14 mouse cellular contexts compared by ENCODE assay signal in the genomic region with DNA sequence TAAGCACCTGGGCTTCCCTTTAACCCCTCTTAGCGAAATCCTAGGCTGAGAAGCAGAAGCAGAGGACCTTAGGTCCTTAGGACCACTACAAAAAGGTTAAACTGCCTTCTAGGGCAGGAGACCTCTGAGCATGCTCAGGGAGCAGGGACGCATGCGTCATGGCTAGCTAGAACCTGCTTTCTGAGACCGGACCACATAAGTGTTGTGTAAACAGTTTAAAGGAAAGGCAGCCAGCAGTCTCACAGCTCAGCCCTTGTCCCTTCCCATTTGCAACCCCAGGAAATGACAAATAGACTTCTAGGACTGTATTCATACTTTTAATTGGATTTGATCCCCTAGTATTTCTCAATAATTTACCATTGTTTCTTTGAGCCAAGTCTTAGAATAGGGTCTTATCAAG. TPM values are rescaled to one million over a fixed set of nuclear protein-coding genes. Genes with fewer than 3 reads are reported as not detected.
DNase-seq lines count a peak whose midpoint lies in the region; ATAC-seq and TF ChIP-seq lines count a peak whose summit lies in the region.
"Had no signal": no experiment of that assay in that cellular context is flagged by ENCODE, and none has a peak within 500 bp of the region (broad histone marks: within the 10 kb centered on the region; RNA-seq: fewer than 3 reads in every experiment).

No protein-coding gene starts in this region.

- peak; percentile 28 for DNase-seq in kidney, postnatal 10 days
- DNase-seq in kidney, adult 18-20 months = no peak
- peak; percentile 29 to 43 for DNase-seq in kidney, postnatal 36 days
- peak; percentile 86 for DNase-seq in lung, postnatal 36 days
- DNase-seq in frontal cortex, adult 2 months (ENCODE audit: extremely low spot score in 1 of 2, low spot score in 1 of 2) = no peak
- DNase-seq in adrenal gland, postnatal 4 days (ENCODE audit: low spot score in 2 of 2) = no peak
- DNase-seq in hindbrain, embryonic 14.5 days (ENCODE audit: low spot score) = no peak
- DNase-seq: gastrocnemius, postnatal 10 days had no signal

- 32% methylated on average over 4 of the region's 4 CpGs for WGBS in bone marrow, adult 2 months
- WGBS in hindbrain, embryonic 14.5 days = 55% methylated on average over 4 of the region's 4 CpGs

- no peak overlapping the region for H3K9ac ChIP-seq in hindbrain, embryonic 14.5 days
- H3K9ac ChIP-seq: forebrain, embryonic 12.5 days; heart, embryonic 12.5 days had no signal

- ATAC-seq in hindbrain, embryonic 14.5 days (ENCODE audit: low FRiP score) = no peak

- peak overlapping the region; percentile 35; the same call in 1 of the 2 replicates for H3K27ac ChIP-seq in bone marrow, adult 2 months (ENCODE audit: control insufficient read depth, insufficient read depth, low read depth, low read length, poor library complexity)
- no peak overlapping the region for H3K27ac ChIP-seq in hindbrain, embryonic 14.5 days
- H3K27ac ChIP-seq: forebrain, embryonic 12.5 days had no signal

- peaks cover 11% of the 10 kb centered on the region for H3K4me1 ChIP-seq in bone marrow, adult 2 months (ENCODE audit: control insufficient read depth, insufficient read depth, low read length)
- H3K4me1 ChIP-seq in hindbrain, embryonic 14.5 days (replicated peaks; ENCODE audit: control insufficient read depth, insufficient read depth, low read length) = peaks cover 17% of the 10 kb centered on the region

- no peaks in the 10 kb centered on the region for H3K27me3 ChIP-seq in hindbrain, embryonic 14.5 days (ENCODE audit: control insufficient read depth, insufficient read depth, low read length)

- no peak overlapping the region for H3K4me3 ChIP-seq in bone marrow, adult 2 months (replicated peaks; ENCODE audit: control insufficient read depth, low read depth, low read length)
- no peak overlapping the region for H3K4me3 ChIP-seq in hindbrain, embryonic 14.5 days (replicated peaks; ENCODE audit: low read length)
- H3K4me3 ChIP-seq: forebrain, embryonic 12.5 days; heart, embryonic 12.5 days; layer of hippocampus, adult 2 months had no signal

- no peaks in the 10 kb centered on the region for H3K9me3 ChIP-seq in hindbrain, embryonic 14.5 days (ENCODE audit: control insufficient read depth, low read length)
- H3K9me3 ChIP-seq: forebrain, embryonic 12.5 days; heart, embryonic 12.5 days had no signal

- no peak for TF ChIP-seq CTCF in bone marrow, adult 2 months (IDR thresholded peaks at IDR 0.05; ENCODE audit: control insufficient read depth, insufficient read depth, low read length)

- no peaks in the 10 kb centered on the region for H3K36me3 ChIP-seq in hindbrain, embryonic 14.5 days (replicated peaks; ENCODE audit: control insufficient read depth, insufficient read depth)
- H3K36me3 ChIP-seq: forebrain, embryonic 12.5 days; heart, embryonic 12.5 days had no signal

- H3K4me2 ChIP-seq in hindbrain, embryonic 14.5 days (replicated peaks) = no peak overlapping the region
- H3K4me2 ChIP-seq: forebrain, embryonic 12.5 days; heart, embryonic 12.5 days had no signal

- no peak for TF ChIP-seq POLR2A in bone marrow, adult 2 months (IDR thresholded peaks at IDR 0.05; ENCODE audit: borderline replicate concordance, control insufficient read depth, low read depth, low read length)

RNA-seq across cellular contexts. Expression of a gene that starts 0.9 kb away (rescaled TPM):
- 177 and 332 TPM in 2 replicates for polyA plus RNA-seq in bone marrow, adult 2 months (2011; ENCODE audit: insufficient read depth, insufficient read length, low replicate concordance, missing spikeins)
- 323 and 354 TPM in 2 replicates for polyA plus RNA-seq in frontal cortex, adult 2 months (2012; rRNA removed)
- 100 to 1,000 TPM; 280 to 348 TPM for total RNA-seq in adrenal gland, postnatal 4 days (2021)
- polyA plus RNA-seq in hindbrain, embryonic 14.5 days (2014; fragmentation: Nextera tagmentation; extraction: Ambion mirVana) = 545 and 632 TPM in 2 replicates

RNA-seq across cellular contexts. Expression of a gene that starts 20.7 kb away (rescaled TPM):
- polyA plus RNA-seq in bone marrow, adult 2 months (2011; ENCODE audit: insufficient read depth, insufficient read length, low replicate concordance, missing spikeins) = 1.3 and 2.6 TPM in 2 replicates
- not detected in 2 replicates for polyA plus RNA-seq in frontal cortex, adult 2 months (2012; rRNA removed)
- total RNA-seq in adrenal gland, postnatal 4 days (2021) = not detected
- polyA plus RNA-seq in hindbrain, embryonic 14.5 days (2014; fragmentation: Nextera tagmentation; extraction: Ambion mirVana) = 0.19 and 0.29 TPM in 2 replicates
- total RNA-seq: gastrocnemius, postnatal 10 days; layer of hippocampus, adult 2 months; left cerebral cortex, postnatal 14 days had no signal
- polyA plus RNA-seq: forebrain, embryonic 12.5 days; heart, embryonic 12.5 days; hindbrain, embryonic 11.5 days had no signal

RNA-seq across cellular contexts. Expression of a gene that starts 44.4 kb away (rescaled TPM):
- polyA plus RNA-seq in bone marrow, adult 2 months (2011; ENCODE audit: insufficient read depth, insufficient read length, low replicate concordance, missing spikeins) = 16.0 and 20.0 TPM in 2 replicates
- 29.5 and 32.4 TPM in 2 replicates for polyA plus RNA-seq in frontal cortex, adult 2 months (2012; rRNA removed)
- 10 to 100 TPM; 39.5 to 47.1 TPM for total RNA-seq in adrenal gland, postnatal 4 days (2021)
- 36.1 and 43.8 TPM in 2 replicates for polyA plus RNA-seq in hindbrain, embryonic 14.5 days (2014; fragmentation: Nextera tagmentation; extraction: Ambion mirVana)

RNA-seq across cellular contexts. Expression of a gene that starts 44.5 kb away (rescaled TPM):
- polyA plus RNA-seq in bone marrow, adult 2 months (2011; ENCODE audit: insufficient read depth, insufficient read length, low replicate concordance, missing spikeins) = 6.0 and 19.3 TPM in 2 replicates
- polyA plus RNA-seq in frontal cortex, adult 2 months (2012; rRNA removed) = 16.1 and 18.8 TPM in 2 replicates
- 10 to 100 TPM; 25.0 to 31.2 TPM for total RNA-seq in adrenal gland, postnatal 4 days (2021)
- polyA plus RNA-seq in hindbrain, embryonic 14.5 days (2014; fragmentation: Nextera tagmentation; extraction: Ambion mirVana) = 12.7 and 13.0 TPM in 2 replicates

Comparison
In these comparisons a context has a peak if more than half of its experiments do, and no peak if none do; other contexts are left out.
1. DNase-seq: peak in kidney, postnatal 10 days (single experiment), kidney, postnatal 36 days (2 of 2) and lung, postnatal 36 days (single experiment); none in kidney, adult 18-20 months (single experiment), frontal cortex, adult 2 months (0 of 2), adrenal gland, postnatal 4 days (0 of 2) and hindbrain, embryonic 14.5 days (single experiment).